9 mouse cellular contexts compared by ENCODE assay signal in genomic region chr9:24773669-24774068, GRCm38 (mm10). TPM values are rescaled to one million over a fixed set of nuclear protein-coding genes. Genes with fewer than 3 reads are reported as not detected.
DNase-seq lines count a peak whose midpoint lies in the region; ATAC-seq lines count a peak whose summit lies in the region.
"Had no signal": no experiment of that assay in that cellular context is flagged by ENCODE, and none has a peak within 500 bp of the region (broad histone marks: within the 10 kb centered on the region; RNA-seq: fewer than 3 reads in every experiment).

No protein-coding gene starts in this region.

- H3K9me3 ChIP-seq in lung, embryonic 15.5 days, result no peaks in the 10 kb centered on the region
- H3K9me3 ChIP-seq in forebrain, embryonic 12.5 days, result no peaks in the 10 kb centered on the region
- no peaks in the 10 kb centered on the region for H3K9me3 ChIP-seq in limb, embryonic 13.5 days
- H3K9me3 ChIP-seq in neural tube, embryonic 14.5 days (ENCODE audit: control insufficient read depth, low read length), result no peaks in the 10 kb centered on the region

- peak overlapping the region; percentile 57 for H3K4me2 ChIP-seq in lung, embryonic 15.5 days
- peak overlapping the region; percentile 49 for H3K4me2 ChIP-seq in forebrain, embryonic 12.5 days
- H3K4me2 ChIP-seq in limb, embryonic 13.5 days (replicated peaks), result peak overlapping the region; percentile 54
- H3K4me2 ChIP-seq in neural tube, embryonic 14.5 days (ENCODE audit: low read depth, low read length), result peak overlapping the region; percentile 27; the same call in 1 of the 2 replicates

- peaks cover 96% of the 10 kb centered on the region for H3K27me3 ChIP-seq in lung, embryonic 15.5 days
- peaks cover 89% of the 10 kb centered on the region for H3K27me3 ChIP-seq in forebrain, embryonic 12.5 days
- peaks cover 96% of the 10 kb centered on the region for H3K27me3 ChIP-seq in limb, embryonic 13.5 days
- peaks cover 58% of the 10 kb centered on the region for H3K27me3 ChIP-seq in neural tube, embryonic 14.5 days (ENCODE audit: control insufficient read depth, insufficient read depth, low read length)

- H3K36me3 ChIP-seq in lung, embryonic 15.5 days, result no peaks in the 10 kb centered on the region
- H3K36me3 ChIP-seq in forebrain, embryonic 12.5 days (replicated peaks), result no peaks in the 10 kb centered on the region
- H3K36me3 ChIP-seq in limb, embryonic 13.5 days, result no peaks in the 10 kb centered on the region
- H3K36me3 ChIP-seq in neural tube, embryonic 14.5 days (ENCODE audit: control insufficient read depth, insufficient read depth, low read length), result no peaks in the 10 kb centered on the region

- under 1% methylated on average over 19 of the region's 19 CpGs for WGBS in lung, embryonic 15.5 days
- 1% methylated on average over 19 of the region's 19 CpGs for WGBS in forebrain, embryonic 12.5 days
- WGBS in limb, embryonic 13.5 days, result 2% methylated on average over 19 of the region's 19 CpGs
- 0% methylated on average over 19 of the region's 19 CpGs for WGBS in neural tube, embryonic 14.5 days

- no peak for DNase-seq in lung, postnatal 14 days
- no peak for DNase-seq in urinary bladder, postnatal 4 days (ENCODE audit: low spot score in 2 of 2)
- DNase-seq in urinary bladder, postnatal 36 days (ENCODE audit: low spot score in 2 of 2), result no peak
- DNase-seq in urinary bladder, postnatal 14 days (ENCODE audit: low spot score), result no peak

- no peak for ATAC-seq in lung, embryonic 15.5 days (ENCODE audit: borderline replicate concordance, extremely low read depth, low FRiP score, low TSS enrichment)
- ATAC-seq in forebrain, embryonic 12.5 days (ENCODE audit: low FRiP score), result no peak
- no peak for ATAC-seq in limb, embryonic 13.5 days (ENCODE audit: low FRiP score, low read depth)
- no peak for ATAC-seq in neural tube, embryonic 14.5 days (ENCODE audit: low read depth)

- no peak overlapping the region for H3K27ac ChIP-seq in lung, embryonic 15.5 days
- no peak overlapping the region for H3K27ac ChIP-seq in forebrain, embryonic 12.5 days
- no peak overlapping the region for H3K27ac ChIP-seq in limb, embryonic 13.5 days
- no peak overlapping the region for H3K27ac ChIP-seq in neural tube, embryonic 14.5 days (ENCODE audit: low read depth, low read length)
- H3K27ac ChIP-seq: macrophage had no signal

- H3K9ac ChIP-seq in lung, embryonic 15.5 days, result no peak overlapping the region
- no peak overlapping the region for H3K9ac ChIP-seq in forebrain, embryonic 12.5 days
- H3K9ac ChIP-seq in limb, embryonic 13.5 days, result no peak overlapping the region
- H3K9ac ChIP-seq in neural tube, embryonic 14.5 days (replicated peaks; ENCODE audit: low read depth, low read length), result no peak overlapping the region

- peaks cover 21% of the 10 kb centered on the region for H3K4me1 ChIP-seq in lung, embryonic 15.5 days
- H3K4me1 ChIP-seq in forebrain, embryonic 12.5 days, result peaks cover 32% of the 10 kb centered on the region
- H3K4me1 ChIP-seq in limb, embryonic 13.5 days, result peaks cover 31% of the 10 kb centered on the region
- H3K4me1 ChIP-seq in neural tube, embryonic 14.5 days (ENCODE audit: control insufficient read depth, insufficient read depth, low read length), result 0 out of 2 replicates have a peak, but pooled peaks cover 8% of the 10 kb centered on the region

- peak overlapping the region; percentile 35 for H3K4me3 ChIP-seq in lung, embryonic 15.5 days
- H3K4me3 ChIP-seq in forebrain, embryonic 12.5 days (replicated peaks), result peak overlapping the region; percentile 36
- H3K4me3 ChIP-seq in limb, embryonic 13.5 days, result peak overlapping the region; percentile 36
- peak overlapping the region; percentile 12; the same call in 1 of the 2 replicates for H3K4me3 ChIP-seq in neural tube, embryonic 14.5 days (ENCODE audit: low read depth, low read length)

RNA-seq across cellular contexts. Expression of gene Tbx20, which starts 0.4 kb away (rescaled TPM):
- 2.0 and 4.6 TPM in 2 replicates for polyA plus RNA-seq in lung, embryonic 15.5 days (2015; fragmentation: Nextera tagmentation; extraction: Ambion mirVana)
- polyA plus RNA-seq in forebrain, embryonic 12.5 days (2016; fragmentation: Nextera tagmentation; extraction: Ambion mirVana), result 0.04 and 0.06 TPM in 2 replicates
- polyA plus RNA-seq in limb, embryonic 13.5 days (2015; fragmentation: Nextera tagmentation; extraction: Ambion mirVana), result not detected in 2 replicates
- 0.35 TPM in 1 of 2 replicates, not detected in the other for polyA plus RNA-seq in neural tube, embryonic 14.5 days (2014; fragmentation: Nextera tagmentation; extraction: Ambion mirVana)
- polyA plus RNA-seq: macrophage had no signal
